Mouse (Mus musculus): ENCODE measurements at regions not wholly inside any gene's neighbourhood (a gene's known extent, or its start where the extent isn't known, plus 50 kb on each side); places are given as distances from the start of the nearest gene placed in this dataset.

GRCm38 (mm10) chr16:76078219-76078618 lies 56.1 kb upstream of the Samsn1 start:
- DNase-seq (ENCODE audit: low read depth), result no peak

DNA sequence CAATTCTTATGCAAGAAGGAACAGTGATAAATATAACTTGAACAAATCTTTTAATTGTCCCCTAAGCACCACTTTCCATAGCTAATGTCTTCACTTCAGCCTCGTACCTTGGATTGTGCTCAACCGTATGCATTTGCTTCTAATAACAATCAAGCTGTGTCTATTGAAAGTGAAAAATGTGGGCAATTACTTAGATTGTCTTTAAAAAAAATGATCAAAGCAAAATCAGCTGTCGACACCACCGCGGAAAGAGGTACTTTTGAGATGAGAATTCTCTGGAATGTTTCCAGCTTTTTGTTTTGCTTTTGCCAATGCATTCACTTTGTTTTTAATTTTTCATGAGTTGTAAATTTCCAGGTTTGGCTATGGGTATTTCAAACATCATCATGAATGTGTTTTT lies 54.1 kb upstream of the Samsn1 start:
- no peak for DNase-seq (ENCODE audit: low read depth)

All from c-Kit-positive CD71-positive TER-119-negative erythroid progenitor cells, embryonic 14.5 days (primary cell).